In genomic region chr5:9326863-9327262, GRCm38 (mm10) we compare ENCODE assay signal across 22 mouse cellular contexts.
DNase-seq lines count a peak whose midpoint lies in the region; ATAC-seq and TF ChIP-seq lines count a peak whose summit lies in the region.
"Had no signal": no experiment of that assay in that cellular context is flagged by ENCODE, and none has a peak within 500 bp of the region (broad histone marks: within the 10 kb centered on the region; RNA-seq: fewer than 3 reads in every experiment).

No protein-coding gene starts in this region.

- H3K9me3 ChIP-seq in hindbrain, embryonic 14.5 days (ENCODE audit: control insufficient read depth, low read length), result no peaks in the 10 kb centered on the region
- H3K9me3 ChIP-seq in hindbrain, embryonic 16.5 days (ENCODE audit: control insufficient read depth, low read length), result no peaks in the 10 kb centered on the region
- no peaks in the 10 kb centered on the region for H3K9me3 ChIP-seq in midbrain, postnatal 0 days (ENCODE audit: low read length)
- no peaks in the 10 kb centered on the region for H3K9me3 ChIP-seq in midbrain, embryonic 14.5 days (ENCODE audit: control insufficient read depth, low read length)
- H3K9me3 ChIP-seq in neural tube, embryonic 14.5 days (ENCODE audit: control insufficient read depth, low read length), result no peaks in the 10 kb centered on the region
- H3K9me3 ChIP-seq: embryonic facial prominence, embryonic 10.5 days; embryonic facial prominence, embryonic 12.5 days; forebrain, embryonic 13.5 days; forebrain, embryonic 15.5 days had no signal

- WGBS in hindbrain, embryonic 14.5 days, result 37% methylated on average over 1 of the region's 1 CpGs
- 50% methylated on average over 1 of the region's 1 CpGs for WGBS in hindbrain, embryonic 16.5 days
- WGBS in midbrain, postnatal 0 days, result 86% methylated on average over 1 of the region's 1 CpGs
- 69% methylated on average over 1 of the region's 1 CpGs for WGBS in midbrain, embryonic 14.5 days
- 42% methylated on average over 1 of the region's 1 CpGs for WGBS in neural tube, embryonic 14.5 days

- H3K36me3 ChIP-seq in hindbrain, embryonic 14.5 days (replicated peaks; ENCODE audit: control insufficient read depth, insufficient read depth), result no peaks in the 10 kb centered on the region
- H3K36me3 ChIP-seq in hindbrain, embryonic 16.5 days (ENCODE audit: control insufficient read depth, insufficient read depth, low read length), result no peaks in the 10 kb centered on the region
- H3K36me3 ChIP-seq in midbrain, postnatal 0 days (ENCODE audit: insufficient read depth, low read length), result no peaks in the 10 kb centered on the region
- no peaks in the 10 kb centered on the region for H3K36me3 ChIP-seq in midbrain, embryonic 14.5 days (ENCODE audit: control insufficient read depth, insufficient read depth, low read length)
- no peaks in the 10 kb centered on the region for H3K36me3 ChIP-seq in neural tube, embryonic 14.5 days (ENCODE audit: control insufficient read depth, insufficient read depth, low read length)
- H3K36me3 ChIP-seq: embryonic facial prominence, embryonic 10.5 days; embryonic facial prominence, embryonic 12.5 days; forebrain, embryonic 15.5 days had no signal

- DNase-seq in hindbrain, embryonic 14.5 days (ENCODE audit: low spot score), result no peak
- DNase-seq in midbrain, postnatal 0 days (ENCODE audit: low spot score), result peak; percentile 9
- DNase-seq in midbrain, embryonic 14.5 days, result no peak
- DNase-seq in MN1 (ENCODE audit: low spot score), result peak; percentile 76
- DNase-seq in frontal cortex, postnatal 36 days (ENCODE audit: low spot score in 2 of 2), result no peak
- no peak for DNase-seq in spleen, postnatal 14 days (ENCODE audit: low spot score in 2 of 2)
- DNase-seq: adrenal gland, adult 8-10 months; adrenal gland, postnatal 14 days; adrenal gland, postnatal 36 days; cerebellum, adult 11-12 months; cerebellum, adult 2 months; cerebellum, adult 9-10 months; cerebellum, postnatal 10 days; cerebellum, postnatal 25 days had no signal

- TF ChIP-seq CTCF in midbrain, postnatal 0 days (IDR thresholded peaks at IDR 0.05), result no peak

- ATAC-seq in hindbrain, embryonic 14.5 days (ENCODE audit: low FRiP score), result peak; percentile 69; the same call in 1 of the 2 replicates
- no peak for ATAC-seq in hindbrain, embryonic 16.5 days
- no peak for ATAC-seq in midbrain, postnatal 0 days (ENCODE audit: low FRiP score)
- ATAC-seq in midbrain, embryonic 14.5 days (ENCODE audit: low FRiP score, low TSS enrichment), result no peak
- ATAC-seq in neural tube, embryonic 14.5 days (ENCODE audit: low read depth), result peak; percentile 81
- ATAC-seq: activated CD4-positive, CD25-positive, alpha-beta regulatory T cell, adult 4 months; forebrain, embryonic 13.5 days; forebrain, embryonic 15.5 days; Patski had no signal

- H3K4me1 ChIP-seq in hindbrain, embryonic 14.5 days (replicated peaks; ENCODE audit: control insufficient read depth, insufficient read depth, low read length), result no peaks in the 10 kb centered on the region
- H3K4me1 ChIP-seq in hindbrain, embryonic 16.5 days (ENCODE audit: control insufficient read depth, insufficient read depth, low read depth, low read length), result no peaks in the 10 kb centered on the region
- no peaks in the 10 kb centered on the region for H3K4me1 ChIP-seq in midbrain, postnatal 0 days (ENCODE audit: insufficient read depth, low read length)
- no peaks in the 10 kb centered on the region for H3K4me1 ChIP-seq in midbrain, embryonic 14.5 days (ENCODE audit: control insufficient read depth, insufficient read depth, low read length)
- H3K4me1 ChIP-seq in neural tube, embryonic 14.5 days (ENCODE audit: control insufficient read depth, insufficient read depth, low read length), result no peaks in the 10 kb centered on the region
- H3K4me1 ChIP-seq: embryonic facial prominence, embryonic 10.5 days; embryonic facial prominence, embryonic 12.5 days; forebrain, embryonic 13.5 days; forebrain, embryonic 15.5 days had no signal

- H3K9ac ChIP-seq in hindbrain, embryonic 14.5 days, result no peak overlapping the region
- no peak overlapping the region for H3K9ac ChIP-seq in hindbrain, embryonic 16.5 days (ENCODE audit: low read depth, low read length)
- no peak overlapping the region for H3K9ac ChIP-seq in midbrain, postnatal 0 days (replicated peaks; ENCODE audit: low read length, poor library complexity, severe bottlenecking)
- H3K9ac ChIP-seq in midbrain, embryonic 14.5 days (replicated peaks; ENCODE audit: low read length), result no peak overlapping the region
- H3K9ac ChIP-seq in neural tube, embryonic 14.5 days (replicated peaks; ENCODE audit: low read depth, low read length), result no peak overlapping the region
- H3K9ac ChIP-seq: embryonic facial prominence, embryonic 12.5 days; forebrain, embryonic 13.5 days; forebrain, embryonic 15.5 days had no signal

- H3K4me3 ChIP-seq in hindbrain, embryonic 14.5 days (replicated peaks; ENCODE audit: low read length), result no peak overlapping the region
- no peak overlapping the region for H3K4me3 ChIP-seq in hindbrain, embryonic 16.5 days (ENCODE audit: low read length)
- no peak overlapping the region for H3K4me3 ChIP-seq in midbrain, postnatal 0 days (ENCODE audit: low read depth, low read length)
- H3K4me3 ChIP-seq in midbrain, embryonic 14.5 days (replicated peaks; ENCODE audit: low read depth, low read length), result no peak overlapping the region
- H3K4me3 ChIP-seq in neural tube, embryonic 14.5 days (ENCODE audit: low read depth, low read length), result no peak overlapping the region
- H3K4me3 ChIP-seq: embryonic facial prominence, embryonic 10.5 days; embryonic facial prominence, embryonic 12.5 days; forebrain, embryonic 13.5 days; forebrain, embryonic 15.5 days had no signal

- H3K27me3 ChIP-seq in hindbrain, embryonic 14.5 days (ENCODE audit: control insufficient read depth, insufficient read depth, low read length), result no peaks in the 10 kb centered on the region
- H3K27me3 ChIP-seq in hindbrain, embryonic 16.5 days (replicated peaks; ENCODE audit: control insufficient read depth, insufficient read depth, low read length), result no peaks in the 10 kb centered on the region
- no peaks in the 10 kb centered on the region for H3K27me3 ChIP-seq in midbrain, postnatal 0 days (ENCODE audit: insufficient read depth, low read length)
- H3K27me3 ChIP-seq in midbrain, embryonic 14.5 days (ENCODE audit: control insufficient read depth, insufficient read depth, low read length), result no peaks in the 10 kb centered on the region
- H3K27me3 ChIP-seq in neural tube, embryonic 14.5 days (ENCODE audit: control insufficient read depth, insufficient read depth, low read length), result no peaks in the 10 kb centered on the region
- H3K27me3 ChIP-seq: embryonic facial prominence, embryonic 12.5 days; forebrain, embryonic 13.5 days; forebrain, embryonic 15.5 days had no signal

- no peak overlapping the region for H3K4me2 ChIP-seq in hindbrain, embryonic 14.5 days (replicated peaks)
- no peak overlapping the region for H3K4me2 ChIP-seq in hindbrain, embryonic 16.5 days (ENCODE audit: low read length)
- no peak overlapping the region for H3K4me2 ChIP-seq in midbrain, postnatal 0 days (ENCODE audit: low read depth, low read length, poor library complexity, severe bottlenecking)
- H3K4me2 ChIP-seq in midbrain, embryonic 14.5 days (ENCODE audit: low read length), result no peak overlapping the region
- no peak overlapping the region for H3K4me2 ChIP-seq in neural tube, embryonic 14.5 days (ENCODE audit: low read depth, low read length)
- H3K4me2 ChIP-seq: embryonic facial prominence, embryonic 12.5 days; forebrain, embryonic 13.5 days; forebrain, embryonic 15.5 days had no signal

- H3K27ac ChIP-seq in hindbrain, embryonic 14.5 days, result no peak overlapping the region
- no peak overlapping the region for H3K27ac ChIP-seq in hindbrain, embryonic 16.5 days (ENCODE audit: low read depth, low read length)
- no peak overlapping the region for H3K27ac ChIP-seq in midbrain, postnatal 0 days (ENCODE audit: low read depth, low read length)
- no peak overlapping the region for H3K27ac ChIP-seq in midbrain, embryonic 14.5 days (replicated peaks; ENCODE audit: low read depth, low read length)
- H3K27ac ChIP-seq in neural tube, embryonic 14.5 days (ENCODE audit: low read depth, low read length), result no peak overlapping the region
- H3K27ac ChIP-seq: embryonic facial prominence, embryonic 10.5 days; embryonic facial prominence, embryonic 12.5 days; forebrain, embryonic 13.5 days; forebrain, embryonic 15.5 days had no signal

Comparison
In these comparisons a context has a peak if more than half of its experiments do, and no peak if none do; other contexts are left out.
1. ATAC-seq: peak in hindbrain, embryonic 14.5 days (single experiment) and neural tube, embryonic 14.5 days (single experiment); none in hindbrain, embryonic 16.5 days (single experiment), midbrain, postnatal 0 days (single experiment) and midbrain, embryonic 14.5 days (single experiment).
2. DNase-seq: peak in midbrain, postnatal 0 days (single experiment) and MN1 (single experiment); none in hindbrain, embryonic 14.5 days (single experiment), midbrain, embryonic 14.5 days (single experiment), frontal cortex, postnatal 36 days (0 of 2) and spleen, postnatal 14 days (0 of 2).